In genomic region chr7:69991982-69992381, GRCm38 (mm10) we compare ENCODE assay signal across 12 mouse cellular contexts.
DNase-seq lines count a peak whose midpoint lies in the region; ATAC-seq and TF ChIP-seq lines count a peak whose summit lies in the region.
"Had no signal": no experiment of that assay in that cellular context is flagged by ENCODE, and none has a peak within 500 bp of the region (broad histone marks: within the 10 kb centered on the region; RNA-seq: fewer than 3 reads in every experiment).

No protein-coding gene starts in this region.

- H3K36me3 ChIP-seq in heart, postnatal 0 days (replicated peaks; ENCODE audit: control insufficient read depth, insufficient read depth, low read length), result no peaks in the 10 kb centered on the region
- H3K36me3 ChIP-seq in embryonic facial prominence, embryonic 12.5 days, result no peaks in the 10 kb centered on the region
- no peaks in the 10 kb centered on the region for H3K36me3 ChIP-seq in forebrain, postnatal 0 days (ENCODE audit: insufficient read depth)
- H3K36me3 ChIP-seq in limb, embryonic 14.5 days (ENCODE audit: control insufficient read depth, insufficient read depth, low read length), result no peaks in the 10 kb centered on the region
- H3K36me3 ChIP-seq: liver, embryonic 13.5 days had no signal

- 0 out of 2 replicates have a peak overlapping the region, but pooled peaks have one; percentile 30 for H3K4me3 ChIP-seq in heart, postnatal 0 days (ENCODE audit: low read depth, low read length)
- H3K4me3 ChIP-seq in embryonic facial prominence, embryonic 12.5 days, result peak overlapping the region; percentile 30; the same call in 1 of the 2 replicates
- no peak overlapping the region for H3K4me3 ChIP-seq in forebrain, postnatal 0 days (ENCODE audit: low read depth, low read length)
- H3K4me3 ChIP-seq in limb, embryonic 14.5 days (replicated peaks; ENCODE audit: low read length), result no peak overlapping the region
- H3K4me3 ChIP-seq: liver, embryonic 13.5 days had no signal

- H3K4me1 ChIP-seq in heart, postnatal 0 days (ENCODE audit: control insufficient read depth, insufficient read depth), result no peaks in the 10 kb centered on the region
- peaks cover 8% of the 10 kb centered on the region; the same call in 1 of the 2 replicates for H3K4me1 ChIP-seq in embryonic facial prominence, embryonic 12.5 days
- H3K4me1 ChIP-seq in forebrain, postnatal 0 days (ENCODE audit: insufficient read depth), result no peaks in the 10 kb centered on the region
- H3K4me1 ChIP-seq in limb, embryonic 14.5 days (ENCODE audit: control insufficient read depth, insufficient read depth, low read length), result 0 out of 2 replicates have a peak, but pooled peaks cover 3% of the 10 kb centered on the region
- H3K4me1 ChIP-seq: liver, embryonic 13.5 days had no signal

- H3K9ac ChIP-seq in heart, postnatal 0 days (replicated peaks; ENCODE audit: low read depth, low read length), result no peak overlapping the region
- no peak overlapping the region for H3K9ac ChIP-seq in embryonic facial prominence, embryonic 12.5 days
- no peak overlapping the region for H3K9ac ChIP-seq in forebrain, postnatal 0 days
- H3K9ac ChIP-seq in limb, embryonic 14.5 days (ENCODE audit: low read depth, low read length, severe bottlenecking), result no peak overlapping the region
- H3K9ac ChIP-seq: liver, embryonic 13.5 days had no signal

- TF ChIP-seq POLR2A in limb, embryonic 14.5 days (IDR thresholded peaks at IDR 0.05; ENCODE audit: borderline replicate concordance, extremely low read depth, insufficient read depth, insufficient read length), result no peak

- H3K4me2 ChIP-seq in heart, postnatal 0 days (ENCODE audit: low read depth, low read length), result peak overlapping the region; percentile 53
- peak overlapping the region; percentile 60 for H3K4me2 ChIP-seq in embryonic facial prominence, embryonic 12.5 days (replicated peaks)
- 0 out of 2 replicates have a peak overlapping the region, but pooled peaks have one; percentile 33 for H3K4me2 ChIP-seq in forebrain, postnatal 0 days (ENCODE audit: low read depth)
- H3K4me2 ChIP-seq in limb, embryonic 14.5 days (replicated peaks; ENCODE audit: low read depth, low read length, severe bottlenecking), result peak overlapping the region; percentile 42; the same call in 1 of the 2 replicates

- TF ChIP-seq EP300 in heart, postnatal 0 days (IDR thresholded peaks at IDR 0.05; ENCODE audit: low read depth), result no peak

- H3K27ac ChIP-seq in heart, postnatal 0 days (ENCODE audit: low read depth), result no peak overlapping the region
- H3K27ac ChIP-seq in embryonic facial prominence, embryonic 12.5 days, result no peak overlapping the region; the same call in 1 of the 2 replicates
- H3K27ac ChIP-seq in forebrain, postnatal 0 days (ENCODE audit: low read depth, low read length), result no peak overlapping the region
- no peak overlapping the region for H3K27ac ChIP-seq in limb, embryonic 14.5 days (replicated peaks; ENCODE audit: low read depth, low read length)
- H3K27ac ChIP-seq: liver, embryonic 13.5 days had no signal

- TF ChIP-seq CTCF in heart, postnatal 0 days (IDR thresholded peaks at IDR 0.05; ENCODE audit: low read depth), result no peak
- no peak for TF ChIP-seq CTCF in forebrain, postnatal 0 days (IDR thresholded peaks at IDR 0.05; ENCODE audit: low read depth)

- 0 out of 2 replicates have a peak, but pooled peaks cover 3% of the 10 kb centered on the region for H3K27me3 ChIP-seq in heart, postnatal 0 days (ENCODE audit: control insufficient read depth, insufficient read depth, low read length)
- H3K27me3 ChIP-seq in embryonic facial prominence, embryonic 12.5 days, result no peaks in the 10 kb centered on the region
- H3K27me3 ChIP-seq in forebrain, postnatal 0 days (ENCODE audit: insufficient read depth, low read length), result peaks cover 36% of the 10 kb centered on the region
- H3K27me3 ChIP-seq in limb, embryonic 14.5 days (ENCODE audit: control insufficient read depth, insufficient read depth, low read length), result peaks cover 9% of the 10 kb centered on the region
- H3K27me3 ChIP-seq: liver, embryonic 13.5 days had no signal

- H3K9me3 ChIP-seq in heart, postnatal 0 days (replicated peaks; ENCODE audit: control insufficient read depth, low read length), result no peaks in the 10 kb centered on the region
- no peaks in the 10 kb centered on the region for H3K9me3 ChIP-seq in embryonic facial prominence, embryonic 12.5 days
- H3K9me3 ChIP-seq in forebrain, postnatal 0 days (ENCODE audit: low read length), result no peaks in the 10 kb centered on the region
- H3K9me3 ChIP-seq in limb, embryonic 14.5 days (ENCODE audit: control insufficient read depth, low read length), result no peaks in the 10 kb centered on the region
- H3K9me3 ChIP-seq: liver, embryonic 13.5 days had no signal

- DNase-seq in heart, postnatal 0 days (ENCODE audit: low spot score), result no peak
- DNase-seq in heart, adult 11 months, result no peak
- DNase-seq in forebrain, postnatal 0 days, result no peak
- no peak for DNase-seq in limb, embryonic 14.5 days (ENCODE audit: low spot score)
- DNase-seq in layer of hippocampus, adult 9-10 months (ENCODE audit: low spot score), result no peak
- no peak for DNase-seq in left cerebral cortex, adult 8-10 months (ENCODE audit: low spot score in 2 of 2)
- DNase-seq in layer of hippocampus, postnatal 25 days (ENCODE audit: extremely low spot score in 1 of 2, low spot score in 1 of 2), result no peak
- DNase-seq: cerebellum, postnatal 36 days; liver, embryonic 13.5 days; right cerebral cortex, postnatal 4 days; thymus, adult 2 months had no signal

- WGBS in heart, postnatal 0 days, result 35% methylated on average over 3 of the region's 3 CpGs
- 19% methylated on average over 3 of the region's 3 CpGs for WGBS in embryonic facial prominence, embryonic 12.5 days
- 7% methylated on average over 3 of the region's 3 CpGs for WGBS in forebrain, postnatal 0 days
- 19% methylated on average over 3 of the region's 3 CpGs for WGBS in limb, embryonic 14.5 days

- ATAC-seq in heart, postnatal 0 days (ENCODE audit: insufficient read depth, low read depth), result no peak
- ATAC-seq in embryonic facial prominence, embryonic 12.5 days (ENCODE audit: insufficient number of reproducible peaks, insufficient read depth, low FRiP score, low TSS enrichment), result no peak
- no peak for ATAC-seq in forebrain, postnatal 0 days
- ATAC-seq in limb, embryonic 14.5 days (ENCODE audit: low FRiP score, low read depth), result no peak

Comparison
In these comparisons a context has a peak if more than half of its experiments do, and no peak if none do; other contexts are left out.
1. H3K4me3 ChIP-seq: peak in heart, postnatal 0 days (single experiment) and embryonic facial prominence, embryonic 12.5 days (single experiment); none in forebrain, postnatal 0 days (single experiment) and limb, embryonic 14.5 days (single experiment).
2. Peak in every context shown above with its lines, with median percentiles within 50 percentile points of each other: H3K4me2 ChIP-seq.